Mouse (Mus musculus): ENCODE measurements around the gene Golm1. TPM values are rescaled to one million over a fixed set of nuclear protein-coding genes. Genes with fewer than 3 reads are reported as not detected.

Golm1 gene
- total RNA-seq, 2 experiments from 2014 or later, result 14.3 to 18.5 TPM

DNA sequence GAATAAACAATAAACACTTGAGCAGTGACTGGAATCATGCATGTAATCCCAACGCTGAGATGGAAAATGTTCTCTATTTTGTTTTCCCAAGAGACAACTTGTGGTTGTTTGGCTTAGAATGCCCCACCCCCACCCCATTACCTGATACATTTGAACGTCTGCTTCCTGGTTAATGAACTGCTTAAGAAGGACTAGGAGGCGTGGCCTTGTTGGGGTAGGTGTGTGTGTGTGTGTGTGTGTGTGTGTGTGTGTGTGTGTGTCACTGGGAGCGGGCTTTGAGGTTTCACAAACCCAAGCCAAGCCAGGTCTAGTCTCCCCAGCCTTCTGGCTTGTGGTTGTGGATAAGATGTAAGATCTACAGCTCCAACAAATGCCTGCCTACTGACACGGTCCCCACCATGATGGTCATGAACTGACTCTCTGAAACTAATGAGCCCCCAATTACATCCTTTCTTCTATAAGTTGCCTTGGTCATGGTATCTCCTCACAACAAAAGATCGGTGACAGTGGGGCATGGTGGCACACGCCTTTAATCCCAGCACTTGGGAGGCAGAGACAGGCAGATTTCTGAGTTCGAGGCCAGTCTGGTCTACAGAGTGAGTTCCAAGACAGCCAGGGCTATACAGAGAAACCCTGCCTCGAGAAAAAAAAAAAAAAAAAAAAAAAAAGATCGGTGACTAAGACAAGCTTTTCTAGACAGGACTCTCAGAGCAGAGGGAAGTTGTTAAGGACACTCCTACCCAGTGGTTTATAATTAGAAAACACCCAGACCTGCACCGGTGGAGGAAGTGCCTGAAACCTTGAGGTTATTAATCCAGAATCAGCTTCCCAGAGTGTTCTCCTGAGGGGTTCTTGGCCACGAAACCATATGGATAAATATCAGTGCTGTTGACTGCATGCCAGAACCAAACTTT, 962 bp upstream of the Golm1 start:
- peak; percentile 36 for ATAC-seq (replicated peaks; ENCODE audit: poor library complexity)

DNA sequence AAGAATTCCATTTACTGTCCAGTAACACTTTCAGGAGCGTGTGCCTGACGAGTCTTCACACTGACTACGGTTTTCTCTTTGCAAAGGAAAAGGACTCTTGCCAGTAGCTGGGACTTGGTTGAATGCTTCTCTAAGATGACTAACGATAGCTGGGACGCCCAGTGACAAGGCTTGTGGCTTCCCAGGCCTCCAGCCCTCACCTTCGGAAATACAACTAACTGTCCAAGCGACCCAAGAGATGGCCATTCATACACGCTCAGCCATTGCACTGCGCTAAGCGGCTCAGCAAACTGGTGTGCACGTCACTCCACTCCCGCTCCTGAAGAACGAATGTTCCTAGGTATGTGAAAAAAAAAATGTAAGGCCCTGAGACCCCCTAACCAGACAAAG, 855 bp downstream of the Golm1 start:
- no peak; the same call in 1 of the 2 replicates for ATAC-seq (replicated peaks; ENCODE audit: poor library complexity)

DNA sequence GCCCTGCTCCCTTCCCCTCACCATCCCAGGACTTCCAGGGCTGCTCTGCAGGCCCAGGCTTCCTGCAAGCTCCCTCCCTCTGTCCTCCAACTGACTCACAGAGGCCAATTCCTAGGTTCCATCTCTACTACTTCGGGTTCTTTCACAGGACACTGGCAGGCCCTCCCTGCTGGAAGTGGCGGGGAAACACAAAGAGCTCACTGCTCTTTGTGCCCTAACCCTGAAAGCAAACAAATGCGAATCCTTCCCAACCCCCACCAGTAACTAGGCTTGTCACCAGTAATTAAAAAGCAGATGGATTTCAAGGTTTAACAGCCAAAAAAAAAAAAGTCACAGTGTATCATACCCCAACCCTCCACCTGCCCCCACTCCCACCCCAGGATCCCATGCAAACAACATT, 1.4 kb downstream of the Golm1 start:
- ATAC-seq (replicated peaks; ENCODE audit: poor library complexity), result no peak

DNA sequence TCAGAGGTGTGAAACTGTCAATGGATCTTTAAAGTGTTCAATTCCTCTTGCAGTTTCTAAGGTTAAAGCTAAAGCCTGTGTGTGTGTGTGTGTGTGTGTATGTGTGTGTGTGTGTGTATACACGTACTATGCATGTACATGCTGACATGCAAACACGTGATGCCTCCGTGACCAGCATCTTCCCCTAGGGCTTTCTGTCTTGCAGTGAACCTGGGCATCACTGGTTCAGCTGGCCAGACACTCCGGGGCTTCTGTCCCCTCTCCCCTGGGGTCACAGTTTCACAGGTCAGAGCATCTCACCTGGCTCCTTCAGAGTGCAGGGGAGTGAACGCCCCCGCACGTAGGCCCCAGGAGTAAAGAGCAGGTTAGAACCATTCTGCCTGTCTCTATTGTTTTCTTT, 2.0 kb downstream of the Golm1 start:
- ATAC-seq (replicated peaks; ENCODE audit: poor library complexity), result no peak

DNA sequence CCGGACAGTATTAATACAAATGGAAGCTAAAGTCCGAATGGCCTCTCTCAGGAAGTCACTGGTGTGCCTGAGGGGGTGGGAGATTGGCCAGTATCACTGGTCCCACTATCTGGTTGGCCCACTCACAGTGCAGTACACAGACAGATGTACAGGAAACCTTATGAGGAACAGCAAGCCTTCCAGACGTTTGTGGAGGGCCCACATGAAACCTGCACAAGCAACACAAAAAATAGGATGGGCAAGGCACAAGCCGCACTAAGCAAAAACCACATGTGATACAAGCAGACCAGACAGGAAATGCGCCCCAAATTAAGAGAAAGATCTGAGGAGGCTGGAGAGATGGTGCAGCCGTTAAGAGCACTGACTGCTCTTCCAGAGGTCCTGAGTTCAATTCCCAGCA, 3.4 kb downstream of the Golm1 start:
- ATAC-seq (replicated peaks; ENCODE audit: poor library complexity), result peak; percentile 51

DNA sequence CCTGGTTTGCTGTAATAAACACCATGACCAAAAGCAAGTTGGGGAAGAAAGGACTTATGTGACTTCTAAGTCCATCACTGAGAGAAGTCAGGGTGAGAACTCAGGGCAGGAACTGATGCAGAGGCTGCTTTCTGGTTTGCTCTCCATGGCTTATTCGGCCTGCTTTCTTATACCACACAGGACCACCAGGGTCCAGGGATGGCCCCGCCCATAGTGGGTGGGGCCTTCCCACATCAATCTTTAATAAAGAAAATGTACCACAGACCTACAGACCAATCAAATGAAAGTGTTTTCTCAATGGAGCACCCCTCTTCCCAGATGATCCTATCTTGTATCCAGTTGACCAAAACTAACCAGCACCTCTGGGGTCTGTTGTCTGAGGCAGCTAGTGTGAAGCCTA, 4.1 kb downstream of the Golm1 start:
- no peak for ATAC-seq (replicated peaks; ENCODE audit: poor library complexity)

DNA sequence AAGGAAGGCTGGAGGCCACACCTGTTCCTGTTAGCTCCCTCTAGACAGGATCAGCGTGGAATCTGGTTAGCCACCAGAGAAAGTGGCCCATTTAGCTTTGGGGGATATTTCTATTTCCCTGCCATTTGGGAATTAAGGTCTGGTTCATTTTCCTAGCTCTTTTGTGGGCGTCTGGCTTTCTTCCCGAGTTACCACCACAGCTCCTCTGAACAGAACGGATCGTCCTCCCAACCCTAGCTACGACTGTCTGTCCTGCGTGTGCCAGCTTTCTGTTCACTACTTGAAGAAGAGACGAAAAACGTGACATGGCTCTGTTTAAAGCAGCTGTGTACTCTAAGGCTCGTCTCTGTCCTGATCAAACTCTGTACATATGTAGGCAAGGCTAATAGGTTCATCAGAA, 5.7 kb downstream of the Golm1 start:
- ATAC-seq (replicated peaks; ENCODE audit: poor library complexity), result no peak

DNA sequence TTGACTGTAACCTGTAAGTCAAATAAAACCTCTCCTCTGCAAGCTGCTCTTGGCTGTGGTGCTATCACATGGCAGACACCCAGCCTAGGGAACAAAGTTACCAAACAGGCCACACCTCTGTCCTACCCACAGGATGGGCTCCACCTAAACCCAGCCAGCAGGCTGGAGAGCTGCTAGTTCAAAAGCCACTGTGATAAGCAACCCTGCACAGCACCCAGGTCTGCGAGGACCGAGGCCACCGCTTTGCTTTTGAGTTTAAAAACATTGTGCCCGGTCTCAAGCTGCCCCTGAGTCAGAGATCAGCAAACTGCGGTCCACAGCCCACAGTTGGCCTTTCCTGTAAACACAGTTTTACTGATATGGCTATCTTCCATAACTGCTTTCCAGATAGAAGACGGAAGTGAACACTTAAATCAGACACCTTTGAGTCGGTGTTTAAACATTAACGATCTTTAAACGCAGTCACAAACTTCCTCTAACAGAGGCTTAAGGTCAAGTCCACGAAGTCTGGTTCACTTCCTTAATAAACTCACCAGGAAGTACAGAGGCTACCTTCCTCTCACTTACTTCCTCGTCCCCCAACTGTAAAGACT, 7.0 kb downstream of the Golm1 start:
- ATAC-seq (replicated peaks; ENCODE audit: poor library complexity), result peak; percentile 79

DNA sequence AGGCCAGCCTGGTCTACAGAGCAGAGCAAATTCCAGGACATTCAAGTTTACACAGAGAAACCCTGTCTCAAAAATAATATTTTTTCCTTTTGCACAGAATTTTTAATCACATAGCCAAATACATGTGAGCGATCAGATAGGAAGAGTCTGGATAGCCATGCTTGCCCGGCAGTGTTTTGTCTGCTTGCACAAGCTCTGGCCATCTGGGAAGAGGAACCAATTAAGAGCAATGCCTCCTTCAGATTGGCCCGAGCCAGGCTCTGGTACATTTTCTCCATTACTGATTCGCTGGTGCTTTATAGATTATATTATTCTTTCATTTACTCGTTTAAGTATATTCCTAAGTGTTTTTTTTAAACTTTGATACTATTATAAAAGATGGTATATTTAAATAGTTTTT, 7.8 kb downstream of the Golm1 start:
- no peak for ATAC-seq (replicated peaks; ENCODE audit: poor library complexity)

DNA sequence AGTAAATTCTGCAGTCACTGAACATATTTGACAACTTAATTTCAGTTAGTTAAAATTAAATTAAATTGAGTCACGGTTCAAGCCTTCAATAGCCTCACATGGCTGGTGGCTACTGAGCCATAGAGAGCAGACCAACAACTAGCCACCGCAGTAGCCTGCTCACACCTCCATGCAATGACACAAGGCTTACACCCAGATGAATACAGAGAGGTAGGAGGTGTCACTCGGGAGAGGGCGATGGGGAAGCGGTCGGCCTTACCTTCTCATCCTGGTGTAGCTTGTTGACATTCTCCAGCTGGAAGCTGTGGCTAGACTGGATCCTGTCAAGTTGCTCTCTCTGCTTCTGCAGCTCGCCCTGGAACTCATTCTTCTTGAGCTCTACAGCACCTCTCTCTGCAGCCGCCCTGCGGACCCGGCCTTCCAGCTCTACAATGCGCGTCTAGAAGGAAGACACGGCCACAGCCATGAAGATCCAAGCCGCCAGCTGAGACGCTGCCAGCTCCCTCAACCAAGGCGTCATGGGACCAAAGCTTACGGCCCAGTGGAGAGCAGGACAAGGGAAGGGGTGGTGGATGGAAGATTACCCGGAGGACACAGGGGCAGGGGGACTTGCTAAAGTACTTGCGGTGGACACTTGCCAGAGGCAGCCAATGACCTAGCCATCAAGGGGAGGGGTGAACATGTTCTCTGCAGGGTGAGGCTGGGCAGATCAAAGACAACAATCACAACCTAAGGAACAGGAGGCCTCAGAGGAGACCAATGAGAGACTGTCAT, 11.5 kb downstream of the Golm1 start:
- no peak for ATAC-seq (replicated peaks; ENCODE audit: poor library complexity)

DNA sequence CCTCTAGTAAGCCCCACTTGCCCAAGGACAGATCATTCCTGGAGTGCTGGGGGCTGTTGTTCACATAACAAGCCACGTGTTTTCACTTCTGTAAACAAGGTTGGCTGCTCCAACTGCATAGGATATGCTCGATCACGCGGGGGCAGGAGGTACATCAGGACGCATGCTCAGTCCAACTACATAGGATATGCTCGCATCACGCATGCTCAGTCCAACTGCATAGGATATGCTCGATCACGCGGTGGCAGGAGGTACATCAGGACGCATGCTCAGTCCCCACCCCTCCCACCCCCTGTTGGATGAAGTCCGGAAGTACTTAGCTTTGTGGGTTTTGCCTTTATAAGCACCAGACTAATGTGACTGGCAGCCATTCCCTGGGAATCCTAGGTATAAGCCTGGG, 13.6 kb downstream of the Golm1 start:
- ATAC-seq (replicated peaks; ENCODE audit: poor library complexity), result no peak

DNA sequence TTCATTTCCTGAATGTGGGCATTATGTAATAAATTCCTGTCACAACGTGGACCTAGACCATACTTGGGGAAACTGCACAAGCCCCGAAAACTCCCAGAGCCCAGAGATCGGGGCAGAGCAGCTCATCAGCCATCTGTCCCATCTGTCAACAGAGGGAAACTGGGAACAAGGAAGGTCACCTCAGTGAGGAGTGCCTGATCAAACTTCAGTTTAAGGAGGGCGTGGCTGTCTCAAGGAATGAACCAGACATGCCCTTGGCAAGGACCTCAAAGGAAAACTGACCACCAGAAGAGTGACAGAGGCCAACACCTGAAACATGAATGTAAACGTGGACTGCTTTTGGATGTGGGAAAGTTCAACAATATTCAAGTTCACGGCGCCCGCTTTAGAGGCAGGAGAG, 14.2 kb downstream of the Golm1 start:
- no peak for ATAC-seq (replicated peaks; ENCODE audit: poor library complexity)

DNA sequence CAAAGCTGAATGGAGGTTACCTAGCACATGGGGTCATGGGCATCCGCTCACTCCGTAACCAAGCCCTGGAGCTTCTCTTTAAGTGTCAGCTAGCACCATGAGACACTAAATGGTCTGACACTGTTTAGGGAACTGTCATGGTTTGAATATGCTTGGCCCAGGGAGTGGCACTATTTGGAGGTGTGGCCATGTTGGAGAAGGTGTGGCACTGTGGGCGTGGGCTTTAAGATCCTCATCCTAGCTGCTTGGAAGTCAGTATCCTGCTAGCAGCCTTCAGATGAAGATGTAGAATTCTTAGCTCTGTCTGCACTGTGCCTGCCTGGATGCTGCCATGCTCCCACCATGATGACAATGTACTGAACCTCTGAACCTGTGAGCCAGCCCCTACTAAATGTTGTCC, 15.2 kb downstream of the Golm1 start:
- ATAC-seq (replicated peaks; ENCODE audit: poor library complexity), result no peak

DNA sequence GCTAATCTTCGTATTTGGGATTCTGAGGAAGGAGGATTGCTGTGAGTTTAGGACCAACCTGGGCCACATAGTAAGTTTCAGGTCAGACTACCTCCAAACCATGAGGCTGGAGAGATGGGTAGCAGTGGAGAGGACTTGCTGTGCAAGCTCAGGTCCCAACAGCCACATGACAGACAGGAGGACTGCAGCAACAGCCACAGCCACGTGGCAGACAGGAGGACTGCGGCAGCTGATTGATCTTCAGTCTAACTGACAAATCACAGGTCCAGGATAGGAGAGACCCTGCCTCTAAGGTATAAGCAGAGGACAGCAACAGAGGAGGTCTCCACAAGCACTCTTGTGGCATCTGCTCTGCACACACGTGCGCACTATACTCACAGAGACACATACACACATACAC, 17.8 kb downstream of the Golm1 start:
- ATAC-seq (replicated peaks; ENCODE audit: poor library complexity), result no peak

DNA sequence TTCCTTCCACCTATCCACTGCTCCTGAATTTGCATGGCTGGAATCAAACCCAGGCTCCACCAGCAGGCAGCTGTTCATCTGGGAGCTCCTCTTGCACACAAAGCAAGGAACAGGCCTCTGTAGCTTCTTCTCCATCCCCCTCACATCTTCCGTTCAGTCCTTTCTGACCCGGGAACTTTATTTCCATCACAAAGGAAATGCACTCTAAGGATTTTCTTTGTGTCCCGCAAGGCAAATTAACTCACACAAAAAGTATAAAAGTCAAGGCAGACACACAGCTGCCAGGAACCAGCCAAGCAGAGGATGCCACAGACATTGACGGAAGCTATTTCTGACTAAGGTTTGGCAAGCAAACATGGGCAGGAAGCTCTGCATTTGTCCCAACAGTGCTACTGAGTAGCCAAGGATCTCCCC, 18.6 kb downstream of the Golm1 start:
- no peak for ATAC-seq (replicated peaks; ENCODE audit: poor library complexity)

DNA sequence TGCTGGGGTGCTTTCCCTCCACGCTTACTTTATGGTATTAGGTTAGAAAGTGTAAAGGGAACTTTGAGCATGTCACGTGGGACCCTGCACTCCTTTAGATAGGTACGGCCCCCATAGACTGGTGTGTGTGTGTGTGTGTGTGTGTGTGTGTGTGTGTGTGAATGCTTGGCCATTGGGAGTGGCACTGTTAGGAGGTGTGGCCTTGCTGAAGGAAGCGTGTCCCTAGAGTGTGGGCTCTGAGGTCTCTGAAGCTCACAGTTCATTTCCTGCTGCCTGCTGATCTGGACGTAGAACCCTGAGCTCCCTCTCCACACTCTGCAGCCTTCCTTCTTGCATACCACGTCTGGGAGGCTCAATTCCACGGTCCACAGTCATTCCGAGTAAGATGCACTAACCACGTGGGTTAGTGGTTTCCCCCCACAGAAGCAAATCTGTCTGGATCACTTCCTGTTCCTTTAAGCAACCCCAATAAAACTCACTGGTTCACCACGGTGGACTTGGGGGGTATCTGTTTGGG, 19.2 kb downstream of the Golm1 start:
- ATAC-seq (replicated peaks; ENCODE audit: poor library complexity), result peak; percentile 80

DNA sequence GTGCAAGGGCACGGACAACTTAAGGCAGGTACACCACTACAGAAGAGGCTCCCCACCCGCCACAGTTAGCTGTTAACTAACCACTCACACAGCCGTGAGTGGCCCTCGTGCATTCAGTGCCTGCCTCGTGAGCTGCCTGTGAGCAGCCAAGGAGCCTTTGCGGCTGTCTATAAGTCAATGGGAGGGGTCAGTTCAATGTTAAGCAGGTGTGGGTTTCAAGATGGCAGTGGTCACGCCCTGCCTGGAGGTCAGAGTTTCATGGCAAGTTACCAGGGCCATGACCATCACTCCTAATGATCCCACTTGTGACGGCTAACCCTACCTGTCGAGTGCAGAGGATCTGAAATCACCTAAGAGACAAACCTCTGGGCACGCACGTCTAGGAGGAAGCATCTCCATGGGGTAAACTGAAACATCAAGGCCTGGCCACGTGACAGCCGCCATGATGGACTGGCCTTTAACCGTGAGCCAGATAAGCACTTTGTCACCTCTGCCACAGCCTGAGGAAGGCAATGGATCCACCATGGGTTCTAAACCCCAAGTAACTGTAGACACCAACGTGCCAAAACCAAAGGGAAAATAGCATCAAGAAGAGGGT, 19.8 kb downstream of the Golm1 start:
- no peak for ATAC-seq (replicated peaks; ENCODE audit: poor library complexity)

DNA sequence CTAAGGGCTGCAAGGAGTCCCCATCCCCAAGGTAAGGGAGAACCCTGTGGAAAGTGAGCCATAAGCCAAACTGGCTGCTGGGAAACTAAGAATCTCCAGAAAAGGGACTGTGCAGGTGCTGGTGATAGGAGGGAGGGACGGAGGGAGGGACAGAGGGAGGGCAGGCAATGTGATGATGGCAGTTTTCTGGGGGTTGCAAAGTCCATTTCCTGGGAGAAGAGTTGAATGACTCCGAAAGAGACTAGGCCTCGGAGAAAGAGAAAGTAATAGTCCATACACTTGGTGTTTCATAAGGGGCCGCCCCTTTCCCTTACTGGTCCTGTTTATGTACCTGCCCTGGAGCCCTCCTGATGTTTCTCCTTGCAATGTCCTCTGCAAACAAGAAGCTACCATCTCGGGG, 21.1 kb downstream of the Golm1 start:
- ATAC-seq (replicated peaks; ENCODE audit: poor library complexity), result no peak

DNA sequence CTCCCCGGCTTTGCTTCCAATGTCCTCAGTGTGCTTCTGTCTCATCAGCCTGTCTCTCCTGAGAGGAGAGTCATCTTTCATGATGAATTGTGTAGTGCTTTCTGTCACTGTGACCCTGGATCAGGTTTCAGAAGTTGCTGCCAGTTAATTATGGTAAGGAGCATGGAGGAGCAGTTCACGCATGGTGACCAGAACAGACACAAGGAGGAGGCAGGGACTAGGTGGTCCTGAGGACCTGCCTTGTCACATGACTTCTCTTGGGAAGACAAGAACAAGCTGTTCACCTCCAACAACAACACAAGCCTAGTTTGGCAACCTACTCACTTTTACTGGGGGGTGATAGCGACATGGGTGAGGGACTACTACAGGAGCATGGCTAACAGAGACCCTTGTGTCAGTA, 22.5 kb downstream of the Golm1 start:
- ATAC-seq (replicated peaks; ENCODE audit: poor library complexity), result no peak

DNA sequence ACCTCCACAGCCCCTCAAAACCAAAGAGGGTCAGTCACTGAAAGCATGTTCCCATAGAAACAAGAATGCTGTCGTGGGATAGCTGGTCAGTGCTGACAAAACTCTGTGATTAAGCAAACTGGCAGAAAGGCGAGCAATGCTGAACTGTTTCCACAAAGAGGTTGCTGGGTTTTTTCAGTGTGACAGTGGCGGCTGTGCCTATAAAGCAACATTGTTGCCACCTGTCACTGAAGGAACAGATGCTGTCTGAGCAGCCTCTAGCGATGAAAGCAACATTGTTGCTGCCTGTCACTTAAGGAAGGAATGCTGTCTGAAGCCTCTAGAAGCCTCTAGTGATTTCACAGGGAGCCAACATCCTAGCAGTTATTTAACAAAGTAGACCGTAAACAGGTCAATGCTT, 23.0 kb downstream of the Golm1 start:
- no peak for ATAC-seq (replicated peaks; ENCODE audit: poor library complexity)

DNA sequence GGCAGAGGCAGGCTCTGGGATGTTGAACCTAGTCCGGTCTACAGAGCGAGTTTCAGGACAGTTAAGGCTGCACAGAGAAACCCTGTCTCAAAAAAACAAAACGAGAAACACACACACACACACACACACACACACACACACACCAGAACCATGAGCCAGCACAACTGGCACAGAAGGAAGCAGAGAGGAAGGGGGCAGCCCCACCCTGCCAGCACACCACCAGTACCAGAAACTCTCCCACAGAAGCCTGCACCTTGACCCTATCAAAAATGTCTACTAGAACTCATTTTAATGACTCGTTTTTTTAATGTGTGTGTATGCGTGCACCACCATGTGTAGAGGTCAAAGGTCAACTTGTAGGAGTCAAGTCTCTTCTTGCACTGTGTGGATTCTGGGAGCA, 25.8 kb downstream of the Golm1 start:
- ATAC-seq (replicated peaks; ENCODE audit: poor library complexity), result no peak; the same call in 1 of the 2 replicates
